Mouse (Mus musculus): ENCODE measurements around the gene Bmper. TPM values are rescaled to one million over a fixed set of nuclear protein-coding genes. Genes with fewer than 3 reads are reported as not detected.

Gene Bmper
- polyA plus RNA-seq, 1 experiment = not detected

GRCm38 (mm10) chr9:23407416-23407815 is 184.5 kb downstream of the Bmper start:
- Histone ChIP-seq H3K4me3 (replicated peaks) (no peak overlapping the region), H3K36me3 (replicated peaks; ENCODE audit: low read length) (no peaks in the 10 kb centered on the region), H3K27me3 (replicated peaks) (no peaks in the 10 kb centered on the region), H3K4me1 (no peaks in the 10 kb centered on the region), H3K9me3 (peaks cover 27% of the 10 kb centered on the region; the same call in 1 of the 2 replicates)
- TF ChIP-seq FLI1 (IDR thresholded peaks at IDR 0.05; ENCODE audit: low read length) (no peak), GATA1 (IDR thresholded peaks at IDR 0.05; ENCODE audit: borderline replicate concordance, low read length) (no peak)

- Histone ChIP-seq H3K36me3 (replicated peaks; ENCODE audit: low read length) (no peaks in the 10 kb centered on the region), H3K4me3 (replicated peaks) (no peak overlapping the region), H3K4me1 (no peaks in the 10 kb centered on the region), H3K9me3 (peaks cover 21% of the 10 kb centered on the region; the same call in 1 of the 2 replicates), H3K27me3 (replicated peaks) (no peaks in the 10 kb centered on the region)
- TF ChIP-seq GATA1 (IDR thresholded peaks at IDR 0.05; ENCODE audit: borderline replicate concordance, low read length) (no peak), FLI1 (IDR thresholded peaks at IDR 0.05; ENCODE audit: low read length) (no peak)
Observed at GRCm38 (mm10) chr9:23407935-23408781, 185.3 kb downstream of the Bmper start.

- H3K36me3 ChIP-seq (replicated peaks; ENCODE audit: low read length) = no peaks in the 10 kb centered on the region
- H3K4me1 ChIP-seq = no peaks in the 10 kb centered on the region
- H3K4me3 ChIP-seq (replicated peaks) = no peak overlapping the region
- no peak for TF ChIP-seq FLI1 (IDR thresholded peaks at IDR 0.05; ENCODE audit: low read length)
- no peak for TF ChIP-seq GATA1 (IDR thresholded peaks at IDR 0.05; ENCODE audit: borderline replicate concordance, low read length)
- no peaks in the 10 kb centered on the region for H3K27me3 ChIP-seq (replicated peaks)
- peaks cover 21% of the 10 kb centered on the region; the same call in 1 of the 2 replicates for H3K9me3 ChIP-seq
Observed at GRCm38 (mm10) chr9:23410567-23410966, 187.7 kb downstream of the Bmper start.

DNA sequence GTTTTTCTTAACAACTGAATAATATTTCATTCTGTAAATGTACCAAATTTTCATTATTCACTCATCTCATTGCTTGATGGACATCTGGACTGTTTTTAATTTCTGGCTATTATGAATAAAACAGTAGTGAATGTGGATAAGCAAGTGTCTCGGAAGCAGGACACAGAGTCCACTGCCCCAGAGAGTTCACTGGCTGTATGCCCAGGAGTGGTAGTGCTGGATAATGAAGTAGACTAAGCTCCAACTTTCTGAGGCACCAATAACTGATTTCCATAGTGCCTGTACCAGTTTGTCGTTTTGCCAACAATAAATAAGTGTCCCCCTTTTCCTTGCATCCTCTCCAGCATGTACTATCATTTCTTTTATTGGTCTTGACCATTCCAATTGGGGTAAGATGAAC is 190.1 kb downstream of the Bmper start:
- H3K36me3 ChIP-seq (replicated peaks; ENCODE audit: low read length) = no peaks in the 10 kb centered on the region
- peaks cover 16% of the 10 kb centered on the region; the same call in 1 of the 2 replicates for H3K9me3 ChIP-seq
- H3K4me3 ChIP-seq (replicated peaks) = no peak overlapping the region
- no peak for TF ChIP-seq GATA1 (IDR thresholded peaks at IDR 0.05; ENCODE audit: borderline replicate concordance, low read length)
- no peak for TF ChIP-seq FLI1 (IDR thresholded peaks at IDR 0.05; ENCODE audit: low read length)
- no peaks in the 10 kb centered on the region for H3K27me3 ChIP-seq (replicated peaks)
- no peaks in the 10 kb centered on the region for H3K4me1 ChIP-seq

DNA sequence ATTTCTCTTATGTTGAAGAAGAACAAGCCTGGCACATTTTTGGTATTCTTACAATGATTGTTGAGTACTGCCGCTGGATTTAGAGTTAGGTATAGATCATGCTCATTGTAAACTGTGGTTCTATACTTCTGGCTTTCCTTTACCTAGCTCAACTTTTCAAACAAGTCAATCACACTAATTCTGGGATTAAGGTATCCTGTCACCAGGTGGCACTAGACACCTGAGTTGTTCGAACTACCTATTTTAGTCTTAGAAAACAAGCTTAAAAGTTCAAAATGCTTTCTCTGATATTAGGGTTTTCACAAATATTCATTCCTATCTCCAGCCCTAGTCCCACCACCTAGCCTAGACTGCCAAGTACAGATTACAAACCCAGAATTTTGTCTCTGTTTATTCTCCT is 196.2 kb downstream of the Bmper start:
- Histone ChIP-seq H3K4me3 (replicated peaks) (no peak overlapping the region), H3K4me1 (no peaks in the 10 kb centered on the region), H3K9me3 (peaks cover 8% of the 10 kb centered on the region; the same call in 1 of the 2 replicates), H3K27me3 (replicated peaks) (no peaks in the 10 kb centered on the region), H3K36me3 (replicated peaks; ENCODE audit: low read length) (no peaks in the 10 kb centered on the region)
- no peak for TF ChIP-seq FLI1 (IDR thresholded peaks at IDR 0.05; ENCODE audit: low read length)
- TF ChIP-seq GATA1 (IDR thresholded peaks at IDR 0.05; ENCODE audit: borderline replicate concordance, low read length) = no peak

- no peaks in the 10 kb centered on the region for H3K27me3 ChIP-seq (replicated peaks)
- TF ChIP-seq FLI1 (IDR thresholded peaks at IDR 0.05; ENCODE audit: low read length) = no peak
- no peak for TF ChIP-seq GATA1 (IDR thresholded peaks at IDR 0.05; ENCODE audit: borderline replicate concordance, low read length)
- H3K4me1 ChIP-seq = no peaks in the 10 kb centered on the region
- no peak overlapping the region for H3K4me3 ChIP-seq (replicated peaks)
- peaks cover 15% of the 10 kb centered on the region; the same call in 1 of the 2 replicates for H3K9me3 ChIP-seq
- H3K36me3 ChIP-seq (replicated peaks; ENCODE audit: low read length) = no peaks in the 10 kb centered on the region
Observed at GRCm38 (mm10) chr9:23423748-23424147, 200.9 kb downstream of the Bmper start.

DNA sequence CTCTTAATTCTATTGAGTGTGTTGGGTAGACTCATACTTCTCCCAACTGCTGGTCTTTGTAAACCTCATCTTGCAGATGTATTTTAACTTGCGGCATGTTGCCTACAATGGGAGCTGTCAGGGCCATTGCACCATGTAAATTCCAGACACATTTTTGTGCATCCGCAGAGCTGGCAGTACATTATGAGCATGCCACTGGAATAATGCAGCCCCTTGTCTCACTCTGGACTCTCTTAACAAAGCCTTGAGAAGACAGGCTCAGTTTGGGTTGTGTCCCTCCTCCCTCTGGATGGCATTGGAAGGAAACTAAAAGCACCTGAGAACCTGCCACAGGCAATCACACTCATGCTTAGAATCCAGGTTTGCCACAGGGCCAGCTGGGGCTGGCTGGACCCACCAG is 209.8 kb downstream of the Bmper start:
- Histone ChIP-seq H3K4me1 (no peaks in the 10 kb centered on the region), H3K36me3 (replicated peaks; ENCODE audit: low read length) (no peaks in the 10 kb centered on the region), H3K4me3 (replicated peaks) (no peak overlapping the region), H3K27me3 (replicated peaks) (no peaks in the 10 kb centered on the region), H3K9me3 (peaks cover 12% of the 10 kb centered on the region; the same call in 1 of the 2 replicates)
- TF ChIP-seq FLI1 (IDR thresholded peaks at IDR 0.05; ENCODE audit: low read length) = no peak
- no peak for TF ChIP-seq GATA1 (IDR thresholded peaks at IDR 0.05; ENCODE audit: borderline replicate concordance, low read length)

DNA sequence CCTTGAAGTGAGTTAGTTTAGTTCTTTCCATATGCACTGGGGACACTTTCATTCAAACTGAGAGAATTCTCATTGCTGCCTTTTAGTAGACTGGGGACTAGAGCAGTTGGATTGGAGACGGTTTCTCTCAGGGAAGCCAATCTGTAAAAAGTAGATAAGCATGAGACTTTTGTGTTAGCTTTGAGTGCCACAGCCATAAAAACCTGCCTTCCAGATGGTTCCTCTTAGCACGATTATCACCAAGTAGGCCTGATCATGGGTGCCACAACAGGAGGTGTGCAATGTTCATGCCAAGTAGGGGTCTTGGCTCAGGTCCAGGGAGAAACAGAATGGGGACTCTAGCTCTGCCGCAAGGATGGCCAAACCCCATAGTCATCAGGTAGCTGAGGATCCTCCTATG is 210.4 kb downstream of the Bmper start:
- Histone ChIP-seq H3K4me1 (no peaks in the 10 kb centered on the region), H3K27me3 (replicated peaks) (no peaks in the 10 kb centered on the region)

GRCm38 (mm10) chr9:23436751-23437150 is 213.9 kb downstream of the Bmper start:
- TF ChIP-seq GATA1 (IDR thresholded peaks at IDR 0.05; ENCODE audit: borderline replicate concordance, low read length) (no peak), FLI1 (IDR thresholded peaks at IDR 0.05; ENCODE audit: low read length) (no peak)
- H3K4me1 ChIP-seq = no peaks in the 10 kb centered on the region
- H3K36me3 ChIP-seq (replicated peaks; ENCODE audit: low read length) = no peaks in the 10 kb centered on the region

More for the DNA sequence above, 210.4 kb downstream of the Bmper start:
- Histone ChIP-seq H3K9me3 (peaks cover 12% of the 10 kb centered on the region; the same call in 1 of the 2 replicates), H3K4me3 (replicated peaks) (no peak overlapping the region), H3K36me3 (replicated peaks; ENCODE audit: low read length) (no peaks in the 10 kb centered on the region)
- TF ChIP-seq FLI1 (IDR thresholded peaks at IDR 0.05; ENCODE audit: low read length) (no peak), GATA1 (IDR thresholded peaks at IDR 0.05; ENCODE audit: borderline replicate concordance, low read length) (no peak)

GRCm38 (mm10) chr9:23438662-23439061 is 215.8 kb downstream of the Bmper start:
- no peaks in the 10 kb centered on the region for H3K4me1 ChIP-seq
- TF ChIP-seq GATA1 (IDR thresholded peaks at IDR 0.05; ENCODE audit: borderline replicate concordance, low read length) = no peak
- no peak for TF ChIP-seq FLI1 (IDR thresholded peaks at IDR 0.05; ENCODE audit: low read length)
- H3K27me3 ChIP-seq (replicated peaks) = no peaks in the 10 kb centered on the region
- no peaks in the 10 kb centered on the region for H3K36me3 ChIP-seq (replicated peaks; ENCODE audit: low read length)
- H3K4me3 ChIP-seq (replicated peaks) = no peak overlapping the region
- peaks cover 3% of the 10 kb centered on the region; the same call in 1 of the 2 replicates for H3K9me3 ChIP-seq

More at GRCm38 (mm10) chr9:23436751-23437150, 213.9 kb downstream of the Bmper start:
- H3K27me3 ChIP-seq (replicated peaks) = no peaks in the 10 kb centered on the region
- H3K9me3 ChIP-seq = peaks cover 8% of the 10 kb centered on the region; the same call in 1 of the 2 replicates
- H3K4me3 ChIP-seq (replicated peaks) = no peak overlapping the region

All from megakaryocyte, embryonic 14.5 days (primary cell).